Mouse (Mus musculus) liver, embryonic 15.5 days (tissue): ENCODE results near the gene Tut1. TPM values are rescaled to one million over a fixed set of nuclear protein-coding genes. Genes with fewer than 3 reads are reported as not detected.

Experiments used
- polyA plus RNA-seq: library from polyadenylated mRNA; unstranded; fragments of >200 nt; fragmentation: Nextera tagmentation; extraction: Ambion mirVana; gene quantifications from 2 replicates; pipeline ENCODE4 v1.2.1, GENCODE M21; 2015

The Tut1 gene
- polyA plus RNA-seq, 1 experiment from 2014 or later: 13.7 TPM

Other genes with a start within 250 kb of the Tut1 start
- 124 and 132 TPM in 2 replicates for gene Slc3a2, start 230.5 kb upstream of the Tut1 start, polyA plus RNA-seq
- gene Wdr74, start 218.0 kb upstream of the Tut1 start, polyA plus RNA-seq: 48.8 and 53.0 TPM in 2 replicates
- gene 1700092M07Rik, start 213.1 kb upstream of the Tut1 start, polyA plus RNA-seq: 0.43 and 0.62 TPM in 2 replicates
- 53.5 and 53.8 TPM in 2 replicates for gene Stx5a, start 212.4 kb upstream of the Tut1 start, polyA plus RNA-seq
- 81.2 and 91.6 TPM in 2 replicates for gene Nxf1, start 196.8 kb upstream of the Tut1 start, polyA plus RNA-seq
- 53.8 and 57.3 TPM in 2 replicates for gene Tmem223, start 182.9 kb upstream of the Tut1 start, polyA plus RNA-seq
- gene Tmem179b, start 179.4 kb upstream of the Tut1 start, polyA plus RNA-seq: 90.5 and 96.9 TPM in 2 replicates
- gene Taf6l, start 167.4 kb upstream of the Tut1 start, polyA plus RNA-seq: 13.2 and 15.4 TPM in 2 replicates
- 55.5 and 65.7 TPM in 2 replicates for gene Polr2g, start 155.3 kb upstream of the Tut1 start, polyA plus RNA-seq
- 1.2 and 1.3 TPM in 2 replicates for gene Zbtb3, start 151.3 kb upstream of the Tut1 start, polyA plus RNA-seq
- 22.4 and 22.5 TPM in 2 replicates for gene Ttc9c, start 134.5 kb upstream of the Tut1 start, polyA plus RNA-seq
- 2.2 and 2.6 TPM in 2 replicates for gene Hnrnpul2, start 133.8 kb upstream of the Tut1 start, polyA plus RNA-seq
- gene AC129217.1, start 124.1 kb upstream of the Tut1 start, polyA plus RNA-seq: not detected in 2 replicates
- 29.8 and 33.1 TPM in 2 replicates for gene Bscl2, start 116.4 kb upstream of the Tut1 start, polyA plus RNA-seq
- gene Gng3, start 114.7 kb upstream of the Tut1 start, polyA plus RNA-seq: 0.43 and 0.50 TPM in 2 replicates
- 0.15 TPM in 2 replicates for gene Lrrn4cl, start 103.1 kb upstream of the Tut1 start, polyA plus RNA-seq
- gene Ubxn1, start 82.4 kb upstream of the Tut1 start, polyA plus RNA-seq: 90.4 and 96.5 TPM in 2 replicates
- 29.6 and 29.8 TPM in 2 replicates for gene Uqcc3, start 72.9 kb upstream of the Tut1 start, polyA plus RNA-seq
- gene Lbhd1, start 70.1 kb upstream of the Tut1 start, polyA plus RNA-seq: 22.5 and 42.9 TPM in 2 replicates
- gene Gm49403, start 69.9 kb upstream of the Tut1 start, polyA plus RNA-seq: not detected in 2 replicates
- gene 1810009A15Rik, start 65.0 kb upstream of the Tut1 start, polyA plus RNA-seq: 46.8 and 49.0 TPM in 2 replicates
- gene Gm49416, start 64.9 kb upstream of the Tut1 start, polyA plus RNA-seq: 0.29 TPM in 1 of 2 replicates, not detected in the other
- gene Ints5, start 60.8 kb upstream of the Tut1 start, polyA plus RNA-seq: 21.6 and 26.2 TPM in 2 replicates
- 44.8 and 49.6 TPM in 2 replicates for gene Ganab, start 55.8 kb upstream of the Tut1 start, polyA plus RNA-seq
- gene B3gat3, start 33.5 kb upstream of the Tut1 start, polyA plus RNA-seq: 20.6 and 25.8 TPM in 2 replicates
- 2.8 TPM in 2 replicates for gene Rom1, start 24.5 kb upstream of the Tut1 start, polyA plus RNA-seq
- 13.1 and 14.6 TPM in 2 replicates for gene Eml3, start 24.3 kb upstream of the Tut1 start, polyA plus RNA-seq
- gene Mta2, start 12.0 kb upstream of the Tut1 start, polyA plus RNA-seq: 79.0 and 85.9 TPM in 2 replicates
- 177 and 180 TPM in 2 replicates for gene Eef1g, start 13.2 kb downstream of the Tut1 start, polyA plus RNA-seq
- 2.5 and 3.0 TPM in 2 replicates for gene Ahnak, start 35.4 kb downstream of the Tut1 start, polyA plus RNA-seq
- not detected in 2 replicates for gene Scgb1a1, start 134.1 kb downstream of the Tut1 start, polyA plus RNA-seq
- 6.7 and 7.9 TPM in 2 replicates for gene Asrgl1, start 181.8 kb downstream of the Tut1 start, polyA plus RNA-seq